8 mouse cellular contexts compared by ENCODE assay signal in genomic region chr4:55531096-55531855, GRCm38 (mm10). TPM values are rescaled to one million over a fixed set of nuclear protein-coding genes. Genes with fewer than 3 reads are reported as not detected.
DNase-seq lines count a peak whose midpoint lies in the region; ATAC-seq and TF ChIP-seq lines count a peak whose summit lies in the region.

No protein-coding gene starts in this region.

- peak; percentile 66 for TF ChIP-seq CTCF in layer of hippocampus, adult 2 months (conservative IDR thresholded peaks at IDR 0.05)
- TF ChIP-seq CTCF in brain, embryonic 14.5 days (IDR thresholded peaks at IDR 0.05; ENCODE audit: borderline replicate concordance, extremely low read depth, insufficient read depth, insufficient read length), result peak; percentile 46; the same call in 1 of the 2 replicates
- peak; percentile 73 for TF ChIP-seq CTCF in lung, embryonic 14.5 days (IDR thresholded peaks at IDR 0.05; ENCODE audit: low read depth)

- peaks cover 14% of the 10 kb centered on the region for H3K4me1 ChIP-seq in intestine, embryonic 15.5 days (replicated peaks)
- no peaks in the 10 kb centered on the region; the same call in 1 of the 2 replicates for H3K4me1 ChIP-seq in lung, embryonic 14.5 days (ENCODE audit: insufficient read depth)

- DNase-seq in layer of hippocampus, adult 2 months (ENCODE audit: low spot score in 2 of 2), result no peak
- DNase-seq in layer of hippocampus, adult 11-12 months (ENCODE audit: low spot score), result no peak
- DNase-seq in brain, embryonic 14.5 days (ENCODE audit: low read depth), result peak; percentile 41
- peak; percentile 39 to 51 for DNase-seq in gastrocnemius, postnatal 36 days
- peak; percentile 67 for DNase-seq in lung, embryonic 14.5 days
- peak; percentile 58 for DNase-seq in retina, postnatal 1 day
- DNase-seq in urinary bladder, postnatal 4 days (ENCODE audit: low spot score in 2 of 2), result peak; percentile 38 to 64

- H3K27ac ChIP-seq in layer of hippocampus, adult 2 months, result peak overlapping the region; percentile 57
- H3K27ac ChIP-seq in intestine, embryonic 15.5 days, result peak overlapping the region; percentile 48
- H3K27ac ChIP-seq in lung, embryonic 14.5 days (ENCODE audit: low read depth), result no peak overlapping the region

- no peaks in the 10 kb centered on the region for H3K9me3 ChIP-seq in intestine, embryonic 15.5 days
- H3K9me3 ChIP-seq in lung, embryonic 14.5 days (ENCODE audit: low read depth, low read length), result no peaks in the 10 kb centered on the region

- peak overlapping the region; percentile 92 for H3K4me2 ChIP-seq in intestine, embryonic 15.5 days (replicated peaks)
- H3K4me2 ChIP-seq in lung, embryonic 14.5 days, result peak overlapping the region; percentile 93

- H3K27me3 ChIP-seq in intestine, embryonic 15.5 days (replicated peaks), result peaks cover 12% of the 10 kb centered on the region
- H3K27me3 ChIP-seq in lung, embryonic 14.5 days (ENCODE audit: insufficient read depth, low read length), result peaks cover 15% of the 10 kb centered on the region

- WGBS in intestine, embryonic 15.5 days, result under 1% methylated on average over 55 of the region's 56 CpGs
- WGBS in lung, embryonic 14.5 days, result under 1% methylated on average over 56 of the region's 56 CpGs

- H3K36me3 ChIP-seq in intestine, embryonic 15.5 days, result no peaks in the 10 kb centered on the region
- H3K36me3 ChIP-seq in lung, embryonic 14.5 days (ENCODE audit: insufficient read depth), result no peaks in the 10 kb centered on the region

- intact Hi-C loops in gastrocnemius, postnatal 36 days (cut with DNase I), result loop anchor here (5.0 kb wide), 1 partner anchor 691 kb away; no protein-coding TSS in a partner anchor

- no peak for TF ChIP-seq POLR2A in brain, embryonic 14.5 days (IDR thresholded peaks at IDR 0.05; ENCODE audit: borderline replicate concordance, extremely low read depth, insufficient read depth, insufficient read length, poor library complexity, severe bottlenecking)

- H3K4me3 ChIP-seq in layer of hippocampus, adult 2 months, result peak overlapping the region; percentile 59
- H3K4me3 ChIP-seq in intestine, embryonic 15.5 days (replicated peaks), result peak overlapping the region; percentile 60
- H3K4me3 ChIP-seq in lung, embryonic 14.5 days (ENCODE audit: low read depth, low read length), result peak overlapping the region; percentile 62

- no peak for ATAC-seq in intestine, embryonic 15.5 days
- ATAC-seq in lung, embryonic 14.5 days (ENCODE audit: insufficient read depth), result no peak

- H3K9ac ChIP-seq in intestine, embryonic 15.5 days, result peak overlapping the region; percentile 64
- peak overlapping the region; percentile 64 for H3K9ac ChIP-seq in lung, embryonic 14.5 days

RNA-seq across cellular contexts. Expression of gene Klf4, which starts 1.0 kb away (rescaled TPM):
- total RNA-seq in layer of hippocampus, adult 2 months (2021), result 1 to 10 TPM; 5.8 to 5.9 TPM
- 4.6 and 7.5 TPM in 2 replicates for polyA plus RNA-seq in brain, embryonic 14.5 days (2012; rRNA removed)
- 10 to 100 TPM; 12.8 to 13.5 TPM for total RNA-seq in gastrocnemius, postnatal 36 days (2021)
- 9.6 and 12.1 TPM in 2 replicates for polyA plus RNA-seq in intestine, embryonic 15.5 days (2015; fragmentation: Nextera tagmentation; extraction: Ambion mirVana)
- 4.6 and 5.1 TPM in 2 replicates for polyA plus RNA-seq in lung, embryonic 14.5 days (2014; fragmentation: Nextera tagmentation; extraction: Ambion mirVana)

Comparison
In these comparisons a context has a peak if more than half of its experiments do, and no peak if none do; other contexts are left out.
1. DNase-seq: peak in brain, embryonic 14.5 days (single experiment), gastrocnemius, postnatal 36 days (2 of 2), lung, embryonic 14.5 days (single experiment), retina, postnatal 1 day (single experiment) and urinary bladder, postnatal 4 days (2 of 2); none in layer of hippocampus, adult 2 months (0 of 2) and layer of hippocampus, adult 11-12 months (single experiment).
2. Peak in every context shown above with its lines, with median percentiles within 50 percentile points of each other: H3K4me3 ChIP-seq and CTCF ChIP-seq.